Mouse (Mus musculus): ENCODE data around the gene Col20a1.
A peak's percentile ranks its signal among the peaks of the same experiment; 100 is the strongest.

Gene Col20a1

GRCm38 (mm10) chr2:180986449-180986848 lies at the start of gene Col20a1:
TSS of gene Col20a1 (plus strand) at chr2:180986535.
- DNase-seq (ENCODE audit: low spot score): no peak

GRCm38 (mm10) chr2:180940187-180940586 lies 46.1 kb upstream of the Col20a1 start:
- no peak for DNase-seq (ENCODE audit: low spot score)

- DNase-seq (ENCODE audit: low spot score): peak; percentile 82
Observed at GRCm38 (mm10) chr2:180941869-180942268, 44.5 kb upstream of the Col20a1 start.

DNA sequence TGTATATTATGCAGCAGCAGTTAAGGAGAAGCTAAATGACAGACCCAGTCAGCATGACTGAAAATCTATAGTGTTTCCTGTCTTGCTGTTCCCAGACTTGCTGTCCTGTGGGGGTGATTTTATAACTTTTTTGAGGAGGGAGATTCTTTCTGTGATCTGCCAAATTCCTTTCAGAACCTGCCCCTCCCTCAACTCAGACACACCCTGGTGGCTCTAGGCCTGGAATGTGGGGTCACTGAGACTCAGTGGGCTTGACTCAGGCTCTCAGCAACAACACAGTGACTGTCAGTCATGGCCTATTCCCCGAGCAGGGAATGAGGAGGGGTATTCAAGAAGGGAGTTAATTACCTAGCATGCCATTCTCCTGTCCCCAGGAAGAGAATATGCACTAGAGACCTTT lies 36.4 kb upstream of the Col20a1 start:
- no peak for DNase-seq (ENCODE audit: low spot score)

DNA sequence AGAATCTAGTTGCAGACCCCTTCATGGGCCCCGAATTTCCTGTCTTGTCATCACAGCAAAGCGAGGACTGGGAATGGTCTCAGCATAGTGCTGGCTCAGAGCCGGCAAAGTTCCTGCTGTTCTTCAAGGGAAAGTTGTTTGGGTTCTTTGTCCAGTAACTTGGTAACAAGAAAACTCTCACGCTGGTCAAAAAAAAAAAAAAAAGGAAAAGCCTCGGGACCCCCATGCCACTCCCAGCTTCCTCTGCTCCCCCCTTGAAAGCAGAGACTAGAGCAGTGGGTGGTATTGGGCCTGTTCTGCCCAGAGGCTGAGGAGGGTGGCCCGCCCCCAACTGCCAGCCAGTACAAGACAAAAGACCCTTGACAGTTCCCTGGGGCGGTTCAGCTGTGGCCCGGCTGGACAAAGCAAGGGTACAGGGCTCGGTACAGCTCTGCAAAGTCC lies 33.6 kb upstream of the Col20a1 start:
- no peak for DNase-seq (ENCODE audit: low spot score)

GRCm38 (mm10) chr2:180953638-180954037 lies 32.7 kb upstream of the Col20a1 start:
- DNase-seq (ENCODE audit: low spot score): no peak

- peak; percentile 61 for DNase-seq (ENCODE audit: low spot score)
Observed at GRCm38 (mm10) chr2:180954061-180955047, 32.0 kb upstream of the Col20a1 start, which contains the start of gene Nkain4. TSS of gene Nkain4 (minus strand) at chr2:180954699.

- no peak for DNase-seq (ENCODE audit: low spot score)
Observed at GRCm38 (mm10) chr2:180959605-180960004, 26.7 kb upstream of the Col20a1 start.

DNA sequence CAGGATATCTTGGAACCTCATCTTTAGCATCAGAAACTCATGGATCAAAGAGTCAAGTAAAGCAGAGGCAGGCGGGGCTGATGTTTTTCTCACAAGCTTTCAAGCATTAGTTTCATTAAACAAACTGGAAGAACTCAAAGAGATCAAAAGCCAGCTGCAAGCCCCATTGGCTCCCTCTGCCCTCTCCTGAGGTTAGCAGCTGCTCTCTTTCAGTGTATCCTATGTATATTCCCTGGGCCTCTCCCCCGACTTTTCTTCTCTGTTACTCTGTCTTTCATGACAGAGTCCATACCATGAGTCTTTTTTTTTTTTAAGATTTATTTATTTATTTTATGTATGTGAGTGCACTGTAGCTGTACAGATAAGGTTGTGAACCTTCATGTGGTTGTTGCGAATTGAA lies 26.1 kb upstream of the Col20a1 start:
- no peak for DNase-seq (ENCODE audit: low spot score)

GRCm38 (mm10) chr2:180962616-180963308 lies 23.6 kb upstream of the Col20a1 start:
- no peak for DNase-seq (ENCODE audit: low spot score)

- DNase-seq (ENCODE audit: low spot score): peak; percentile 81
Observed at GRCm38 (mm10) chr2:180963956-180964355, 22.4 kb upstream of the Col20a1 start.

- DNase-seq (ENCODE audit: low spot score): peak; percentile 79
Observed at GRCm38 (mm10) chr2:180966092-180966882, 20.0 kb upstream of the Col20a1 start.

DNA sequence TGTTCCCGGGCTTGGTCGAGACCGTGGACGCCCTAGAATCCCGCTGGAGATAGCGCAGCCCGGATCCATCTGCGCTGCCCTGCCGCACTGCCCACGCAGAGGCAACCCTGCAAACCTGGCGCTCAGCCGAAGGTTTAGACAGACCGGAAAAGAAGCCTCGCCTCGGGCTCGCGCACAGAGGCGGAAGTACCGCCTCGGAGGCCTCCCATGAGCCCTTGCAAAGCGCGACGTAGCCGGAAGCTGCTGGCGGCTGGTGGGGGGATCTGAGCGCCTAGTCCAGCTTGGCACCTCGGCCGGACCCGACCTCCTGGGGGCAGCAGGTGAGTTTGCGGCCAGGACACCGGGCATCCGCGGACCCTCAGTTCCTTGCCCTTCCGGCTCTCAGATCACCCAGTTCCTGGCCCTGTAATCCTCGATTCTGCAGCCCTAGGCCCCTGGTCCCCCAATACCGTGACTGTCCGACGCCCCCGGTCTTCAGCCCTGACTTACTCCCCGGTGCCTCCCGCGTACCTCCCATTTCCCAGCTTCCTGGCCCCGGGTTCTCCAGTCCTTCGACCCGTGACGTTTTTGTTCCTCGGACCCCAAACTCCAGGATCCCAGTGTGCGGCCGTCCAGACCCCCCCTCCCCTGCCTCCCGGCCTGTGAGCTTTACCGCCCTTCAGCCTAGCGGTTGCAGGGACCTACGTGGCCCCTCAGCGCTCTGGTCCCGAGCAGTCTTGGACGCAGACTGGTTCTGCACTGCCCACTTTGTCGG lies 19.1 kb upstream of the Col20a1 start, which contains the start of gene Arfgap1:
TSS of gene Arfgap1 (plus strand) at position 216 of the 754 bp plus-strand sequence.
- peak; percentile 97 for DNase-seq (ENCODE audit: low spot score)

- DNase-seq (ENCODE audit: low spot score): no peak
Observed at GRCm38 (mm10) chr2:180981133-180981532, 5.2 kb upstream of the Col20a1 start.

DNA sequence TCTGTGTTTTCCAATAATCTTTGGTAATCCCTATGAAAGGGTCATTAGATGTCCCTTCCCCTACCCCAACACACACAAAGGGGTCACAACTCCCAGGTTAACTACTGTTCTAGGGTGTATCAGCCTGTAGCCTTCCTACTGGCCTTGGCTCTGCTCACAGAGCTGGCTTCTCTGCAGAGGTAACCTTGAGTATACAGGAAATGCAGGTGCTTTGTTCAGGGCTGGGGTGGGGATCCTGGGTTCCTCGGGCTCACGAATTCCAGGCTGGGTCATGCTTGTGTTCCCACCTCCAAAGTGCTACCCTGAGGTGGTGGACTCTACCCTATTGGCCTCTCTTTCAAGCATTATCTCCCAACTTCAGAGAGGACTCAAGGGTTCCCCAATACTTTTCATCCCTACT lies 700 bp upstream of the Col20a1 start:
- DNase-seq (ENCODE audit: low spot score): no peak

DNA sequence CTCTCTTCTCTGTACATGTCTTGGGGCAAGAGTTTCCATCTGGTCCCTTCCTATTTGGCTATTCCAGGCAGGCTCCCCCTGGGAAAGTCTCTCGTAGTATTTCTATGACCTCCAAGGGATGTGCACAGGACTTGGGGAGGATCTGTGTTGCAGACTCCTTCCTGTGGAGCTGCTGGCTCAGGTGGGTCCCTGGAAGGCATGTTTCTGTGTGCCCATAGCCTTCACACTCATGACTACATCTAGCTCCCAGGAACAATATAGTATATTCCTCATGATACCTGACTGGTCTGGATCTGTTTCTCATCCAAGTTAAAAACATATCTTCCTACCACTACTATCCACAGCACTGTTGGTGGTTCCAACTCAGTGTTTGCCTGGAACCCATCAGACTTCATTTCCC lies 666 bp downstream of the Col20a1 start:
- DNase-seq (ENCODE audit: low spot score): no peak

DNA sequence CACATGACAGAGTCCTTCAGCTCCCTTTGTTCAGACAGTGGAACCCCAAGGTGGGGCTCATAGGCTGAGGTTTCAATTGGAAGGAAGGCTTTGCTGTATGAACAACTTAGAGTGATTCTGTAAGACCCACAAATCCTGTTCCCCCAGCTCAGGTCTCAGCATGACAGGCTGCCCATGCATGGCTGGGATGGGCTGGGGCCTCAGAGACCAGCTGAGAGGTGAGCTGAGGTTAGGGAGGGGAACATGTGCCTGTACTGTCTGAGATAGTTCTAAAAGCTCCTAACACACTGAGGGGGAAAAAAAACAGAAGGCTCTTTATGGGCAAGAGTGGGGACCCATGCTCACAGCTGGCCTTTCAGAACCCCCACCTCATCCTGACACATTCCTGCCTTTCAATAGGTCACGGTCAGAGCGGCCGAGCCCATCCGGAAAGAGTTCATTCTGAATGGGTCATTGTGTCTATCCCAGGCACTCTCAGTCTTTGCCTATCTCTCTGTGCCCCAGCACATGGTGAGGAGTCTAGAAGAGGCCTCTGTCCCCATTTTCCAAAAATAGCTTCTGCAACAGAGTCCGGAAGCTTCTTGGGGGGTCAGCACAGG lies 1.2 kb downstream of the Col20a1 start:
- DNase-seq (ENCODE audit: low spot score): no peak

GRCm38 (mm10) chr2:180988347-180988913 lies 2.1 kb downstream of the Col20a1 start:
- no peak for DNase-seq (ENCODE audit: low spot score)

DNA sequence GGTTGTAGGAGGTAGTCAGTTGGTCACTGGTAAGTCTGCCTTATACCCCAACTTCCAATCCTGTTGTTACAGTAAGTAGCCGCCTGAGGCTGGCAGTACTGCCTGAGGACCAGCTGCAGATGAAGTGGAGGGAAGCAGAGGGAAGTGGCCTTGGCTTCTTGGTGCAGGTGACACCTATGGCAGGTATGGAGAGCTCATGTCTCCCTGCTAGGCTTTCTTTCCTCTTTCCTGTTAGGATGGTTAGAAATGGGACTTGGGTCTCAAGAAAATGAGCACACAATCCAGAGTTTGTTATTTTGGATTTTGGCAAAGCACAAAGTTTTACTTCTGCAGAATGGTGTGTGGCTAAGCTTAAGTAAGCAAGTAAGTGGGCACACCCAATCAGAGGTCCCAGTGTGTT lies 2.6 kb downstream of the Col20a1 start:
- DNase-seq (ENCODE audit: low spot score): no peak

GRCm38 (mm10) chr2:180990347-180990746 lies 4.0 kb downstream of the Col20a1 start:
- DNase-seq (ENCODE audit: low spot score): no peak

All from MN1 (cell line).